Mouse (Mus musculus): ENCODE data around the gene Rabgef1.

Gene Rabgef1

GRCm38 (mm10) chr5:130171423-130171954 is at the start of gene Rabgef1:
Gene Rabgef1, plus strand, starts transcription at chr5:130171798.
- DNase-seq (ENCODE audit: extremely low read depth, insufficient read length, low spot score) = peak; percentile 94

DNA sequence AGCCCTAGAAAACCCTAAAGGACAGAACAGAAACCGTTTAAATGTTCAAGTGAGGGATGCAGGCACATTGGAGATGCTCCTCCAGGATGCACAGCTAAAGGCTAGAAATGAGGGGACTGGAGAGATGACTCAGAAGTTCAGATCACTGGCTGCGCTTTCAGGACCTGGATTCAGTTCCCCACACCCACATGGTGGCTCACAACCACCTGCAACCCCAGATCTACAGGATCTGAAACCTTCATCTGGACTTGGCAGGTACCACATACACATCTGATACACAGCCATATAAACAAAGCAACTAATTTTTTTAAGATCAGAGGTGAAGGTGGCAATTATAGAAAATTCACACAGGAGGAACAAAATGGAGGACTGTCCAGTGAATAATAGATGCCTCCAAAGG is 49.2 kb upstream of the Rabgef1 start:
- DNase-seq (ENCODE audit: extremely low read depth, insufficient read length, low spot score) = no peak

DNA sequence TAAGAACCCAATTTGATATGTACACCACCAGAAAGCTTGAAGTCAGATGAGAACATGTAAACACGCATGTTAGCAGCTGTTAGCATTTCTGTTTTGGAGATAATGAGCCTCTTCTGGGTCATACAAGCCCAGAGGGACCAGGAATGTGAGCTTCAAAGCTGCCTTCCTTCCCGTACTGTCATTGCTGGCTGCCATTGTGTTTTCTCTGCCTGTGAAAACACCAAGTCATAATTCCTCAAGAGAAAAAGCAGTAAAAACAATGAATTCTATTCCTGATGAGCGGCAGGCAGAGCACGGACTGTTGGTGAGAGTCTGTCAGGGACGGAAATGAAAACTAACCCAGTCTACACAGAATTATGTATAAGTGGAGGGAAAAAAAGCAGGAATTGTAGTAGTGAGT is 47.3 kb upstream of the Rabgef1 start:
- DNase-seq (ENCODE audit: extremely low read depth, insufficient read length, low spot score) = no peak

DNA sequence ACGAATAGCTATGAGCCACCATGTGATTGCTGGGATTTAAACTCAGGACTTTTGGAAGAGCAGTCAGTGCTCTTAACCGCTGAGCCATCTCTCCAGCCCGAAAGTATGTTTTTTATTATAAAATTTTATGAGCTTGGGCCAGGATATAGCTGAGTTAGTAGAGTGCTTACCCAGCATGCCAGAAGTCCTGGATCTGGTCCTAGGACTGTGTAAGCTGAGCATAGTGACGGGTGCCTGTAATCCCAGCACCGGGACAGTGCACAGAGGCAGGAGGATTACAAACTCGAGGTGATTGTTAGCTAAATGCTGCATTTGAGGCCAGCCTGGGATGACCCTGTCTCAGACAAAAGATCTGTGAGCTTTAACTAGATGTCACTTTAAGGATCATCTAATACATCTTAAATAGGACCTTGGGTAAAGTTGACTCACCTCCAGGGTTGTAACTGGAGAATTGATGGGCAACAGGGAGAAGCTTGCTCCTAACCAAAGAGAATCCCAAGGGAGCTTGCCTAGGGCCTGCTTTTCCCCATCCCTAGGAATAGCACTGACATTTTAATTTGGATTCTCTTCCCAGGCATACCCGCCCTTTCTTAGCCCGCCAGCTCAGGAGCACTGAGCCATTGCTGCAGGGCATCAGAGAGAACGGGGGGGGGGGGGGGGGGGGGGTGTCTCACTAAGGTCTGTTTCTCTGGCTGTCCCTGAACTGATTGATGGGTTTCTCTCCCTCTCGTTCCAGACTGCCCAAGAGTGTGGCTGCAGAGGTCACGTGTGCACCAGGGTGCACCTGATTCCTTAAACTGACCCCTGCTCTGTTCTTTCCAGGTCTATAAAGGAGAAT is 42.7 kb upstream of the Rabgef1 start:
- DNase-seq (ENCODE audit: extremely low read depth, insufficient read length, low spot score) = no peak

GRCm38 (mm10) chr5:130129524-130129793 is 42.1 kb upstream of the Rabgef1 start:
- DNase-seq (ENCODE audit: extremely low read depth, insufficient read length, low spot score) = no peak

GRCm38 (mm10) chr5:130136597-130136996 is 35.0 kb upstream of the Rabgef1 start:
- DNase-seq (ENCODE audit: extremely low read depth, insufficient read length, low spot score) = no peak

DNA sequence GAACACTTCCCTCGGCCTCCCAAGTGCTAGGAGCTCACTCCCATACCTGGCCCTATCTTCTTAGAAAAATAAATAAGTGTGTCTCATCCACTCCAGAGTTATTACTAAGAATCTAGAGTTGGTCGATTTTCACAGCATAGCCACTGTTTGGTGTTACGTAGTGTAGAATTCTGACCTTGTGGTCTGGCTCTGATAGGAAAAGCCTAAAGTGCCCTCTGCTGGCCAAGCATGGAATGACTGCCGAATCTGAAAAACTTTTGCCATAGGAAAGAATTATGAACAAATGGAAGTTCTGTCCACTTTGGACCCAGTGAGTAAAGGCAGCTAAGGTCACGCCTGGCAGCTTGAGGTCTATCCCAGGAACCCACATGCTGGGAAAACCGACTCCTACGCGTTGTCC is 32.2 kb upstream of the Rabgef1 start:
- peak; percentile 35 for DNase-seq (ENCODE audit: extremely low read depth, insufficient read length, low spot score)

DNA sequence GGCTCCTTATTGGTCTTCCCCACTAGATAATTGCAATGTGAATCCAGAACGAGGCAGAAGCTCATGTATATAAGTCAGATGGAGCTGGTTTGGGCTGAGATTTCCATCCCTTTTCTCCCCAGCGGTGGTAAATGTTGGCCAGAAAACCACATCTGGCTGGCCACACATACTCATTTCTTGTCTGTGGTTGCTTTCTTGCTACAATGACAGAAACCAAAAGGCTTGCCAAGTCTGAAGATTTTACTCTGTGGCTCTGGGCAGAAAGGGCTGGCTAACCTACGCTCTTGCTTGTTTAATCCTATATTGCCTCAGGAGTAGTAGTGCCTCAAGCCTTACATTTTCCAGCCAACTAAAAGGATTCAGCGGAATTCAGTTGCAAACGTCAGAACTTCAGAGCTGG is 30.5 kb upstream of the Rabgef1 start:
- DNase-seq (ENCODE audit: extremely low read depth, insufficient read length, low spot score) = no peak

DNA sequence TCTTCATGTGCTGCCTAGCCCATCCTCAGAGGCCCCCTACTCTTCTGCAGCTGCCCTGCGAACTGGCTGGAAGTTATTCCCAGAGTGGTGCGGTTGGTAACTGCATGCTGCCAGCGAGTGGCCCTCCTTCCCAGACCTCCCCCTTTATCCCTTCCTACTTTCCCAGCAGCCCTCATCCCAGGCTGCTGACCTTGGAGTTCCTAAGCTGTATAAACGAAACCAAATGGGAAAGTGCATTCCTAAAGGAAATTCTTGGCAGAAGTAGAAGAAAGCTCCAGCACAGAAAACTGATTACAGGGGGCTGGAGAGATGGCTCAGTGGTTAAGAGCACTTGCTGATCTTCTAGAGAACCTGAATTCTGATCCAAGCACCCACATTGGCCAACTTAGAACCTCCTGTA is 29.6 kb upstream of the Rabgef1 start:
- DNase-seq (ENCODE audit: extremely low read depth, insufficient read length, low spot score) = no peak

- no peak for DNase-seq (ENCODE audit: extremely low read depth, insufficient read length, low spot score)
These were observed 28.5 kb upstream of the Rabgef1 start for GRCm38 (mm10) chr5:130143101-130143500.

DNA sequence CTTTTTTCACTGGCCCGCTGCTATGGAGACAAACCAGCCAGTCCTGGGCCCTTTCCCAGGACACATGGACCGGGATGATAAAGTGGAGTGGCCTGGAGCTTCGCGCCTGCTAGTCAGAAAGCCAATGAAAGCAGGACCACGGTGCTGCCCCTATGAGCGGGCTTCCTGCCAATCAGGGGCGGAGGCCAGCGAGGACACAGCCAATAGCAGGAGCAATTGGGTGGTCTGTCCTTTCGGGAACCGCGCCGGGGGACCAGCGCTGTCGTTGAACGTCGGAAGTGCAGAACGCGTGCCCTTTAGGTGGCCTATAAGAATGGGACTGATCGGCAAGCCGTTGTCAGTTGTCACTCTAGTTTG is 27.6 kb upstream of the Rabgef1 start:
- no peak for DNase-seq (ENCODE audit: extremely low read depth, insufficient read length, low spot score)

- DNase-seq (ENCODE audit: extremely low read depth, insufficient read length, low spot score) = peak; percentile 98
These were observed 27.0 kb upstream of the Rabgef1 start, which contains the start of gene Kctd7 for GRCm38 (mm10) chr5:130144334-130145312. Gene Kctd7, plus strand, starts transcription at chr5:130144861.

- DNase-seq (ENCODE audit: extremely low read depth, insufficient read length, low spot score) = peak; percentile 63
These were observed 25.6 kb upstream of the Rabgef1 start for GRCm38 (mm10) chr5:130145961-130146360.

GRCm38 (mm10) chr5:130149726-130150310 is 21.8 kb upstream of the Rabgef1 start:
- no peak for DNase-seq (ENCODE audit: extremely low read depth, insufficient read length, low spot score)

DNA sequence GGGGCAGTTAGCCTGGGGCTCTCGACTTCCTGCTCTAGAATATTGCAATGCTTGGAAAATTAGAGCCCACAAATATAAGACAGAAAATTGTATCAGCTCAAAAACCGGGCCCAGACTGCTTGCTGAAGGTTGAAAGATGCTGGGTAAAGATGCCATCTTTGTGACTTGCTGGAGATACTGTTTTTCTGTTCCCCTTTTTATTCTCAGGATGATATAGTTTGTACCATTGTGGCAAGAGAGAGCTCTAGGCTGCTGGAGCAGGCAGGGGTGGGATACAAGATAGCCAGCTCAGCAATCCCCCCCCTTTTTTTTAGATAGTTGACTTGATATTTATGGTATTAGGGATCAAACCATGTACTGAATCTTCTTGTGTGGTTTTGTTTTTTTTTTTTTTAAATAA is 17.3 kb upstream of the Rabgef1 start:
- DNase-seq (ENCODE audit: extremely low read depth, insufficient read length, low spot score) = no peak

DNA sequence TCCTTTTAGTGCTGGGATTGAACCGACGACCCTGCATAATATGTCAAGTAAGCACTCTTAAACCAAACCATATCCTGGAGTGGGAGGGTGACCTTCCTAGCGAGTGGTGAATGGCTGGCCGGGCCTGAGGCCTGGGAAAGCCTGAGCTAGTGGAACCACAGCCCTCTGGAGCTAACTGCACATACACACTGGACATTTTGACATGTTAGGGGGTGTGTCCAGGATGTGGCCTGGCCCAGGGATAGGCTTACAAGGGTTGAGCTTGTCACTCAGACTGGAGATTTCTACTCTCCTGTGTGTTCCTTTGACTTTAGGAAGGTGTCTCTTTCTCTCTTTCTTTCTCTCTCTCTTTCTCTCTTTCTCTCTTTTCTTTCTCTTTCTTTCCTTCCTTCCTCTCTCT is 13.1 kb upstream of the Rabgef1 start:
- DNase-seq (ENCODE audit: extremely low read depth, insufficient read length, low spot score) = no peak

DNA sequence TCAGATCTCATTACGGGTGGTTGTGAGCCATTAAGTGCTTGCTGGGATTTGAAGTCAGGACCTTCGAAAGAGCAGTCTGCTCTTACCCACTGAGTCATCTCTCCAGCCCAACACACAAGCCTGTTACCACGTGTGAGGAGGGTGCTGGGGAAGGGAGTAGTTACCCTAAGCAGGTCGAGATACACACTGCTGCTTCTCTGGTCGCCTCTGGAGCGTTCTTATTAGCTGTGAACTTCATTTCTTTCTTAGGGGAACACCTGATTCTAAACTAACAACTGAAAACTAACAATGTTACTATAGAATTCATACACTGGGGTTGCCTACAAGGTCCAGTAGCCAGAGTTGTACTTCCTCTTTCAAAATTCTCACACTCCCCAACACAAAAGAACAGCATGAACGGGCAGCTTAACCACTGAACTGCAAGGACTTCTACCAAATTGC is 11.8 kb upstream of the Rabgef1 start:
- DNase-seq (ENCODE audit: extremely low read depth, insufficient read length, low spot score) = peak; percentile 29

DNA sequence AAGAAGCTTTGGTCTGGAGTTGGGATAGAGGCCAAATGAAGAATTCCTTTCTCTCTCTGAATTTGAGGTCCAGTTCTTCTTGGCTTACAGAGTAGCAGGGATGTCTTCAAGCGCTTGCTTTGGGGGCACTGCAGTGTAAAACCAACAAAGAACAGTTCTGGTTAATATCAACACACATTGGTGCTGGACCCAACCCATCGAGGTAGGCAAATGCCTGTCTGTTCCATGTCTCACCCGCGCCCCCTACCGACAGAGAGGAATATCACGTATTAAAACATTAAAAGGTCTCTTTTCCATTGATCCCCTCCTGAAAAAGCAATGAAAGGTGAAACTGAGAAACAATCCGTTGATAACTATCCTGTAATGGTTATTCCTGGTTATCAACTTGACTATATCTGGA is 7.9 kb upstream of the Rabgef1 start:
- peak; percentile 31 for DNase-seq (ENCODE audit: extremely low read depth, insufficient read length, low spot score)

- no peak for DNase-seq (ENCODE audit: extremely low read depth, insufficient read length, low spot score)
These were observed 6.4 kb upstream of the Rabgef1 start for GRCm38 (mm10) chr5:130165213-130165612.

- peak; percentile 60 for DNase-seq (ENCODE audit: extremely low read depth, insufficient read length, low spot score)
These were observed 2.5 kb upstream of the Rabgef1 start for GRCm38 (mm10) chr5:130169109-130169508.

All from 3134 (cell line).